Mouse (Mus musculus) cerebellum, postnatal 36 days (tissue): ENCODE measurements around the gene Odaph.
"Not testable (repeated sequence)": the region's sequence is repeated elsewhere in the genome, so short reads cannot be mapped to it uniquely, and the experiment has no call there.

ENCODE experiments used
- DNase-seq, 2 experiments: peaks; one replicate each; pipeline ENCODE4 v3.0.0; 2021 to 2022; ENCODE audit warnings: mixed read lengths in 2 of 2

Gene Odaph

GRCm38 (mm10) chr5:91987236-91987635 lies at the start of gene Odaph:
Gene Odaph (plus strand): TSS chr5:91987475.
- DNase-seq = no peak

- not testable (repeated sequence) for DNase-seq
Measured at GRCm38 (mm10) chr5:91945609-91946008, 41.7 kb upstream of the Odaph start.

- DNase-seq = no peak
Measured at GRCm38 (mm10) chr5:91947008-91947407, 40.3 kb upstream of the Odaph start.

- DNase-seq = no peak
Measured at GRCm38 (mm10) chr5:91949441-91949840, 37.8 kb upstream of the Odaph start.

- DNase-seq = no peak
Measured at GRCm38 (mm10) chr5:91951404-91951803, 35.9 kb upstream of the Odaph start.

- no peak for DNase-seq
Measured at GRCm38 (mm10) chr5:91956991-91957760, 30.1 kb upstream of the Odaph start.

- no peak for DNase-seq
Measured at GRCm38 (mm10) chr5:91959096-91959495, 28.2 kb upstream of the Odaph start.

GRCm38 (mm10) chr5:91959986-91960385 lies 27.3 kb upstream of the Odaph start:
- DNase-seq = no peak

GRCm38 (mm10) chr5:91960606-91961254 lies 26.5 kb upstream of the Odaph start:
- DNase-seq = no peak

- no peak for DNase-seq
Measured at GRCm38 (mm10) chr5:91961370-91961769, 25.9 kb upstream of the Odaph start.

GRCm38 (mm10) chr5:91962259-91962638 lies 25.0 kb upstream of the Odaph start:
- DNase-seq = no peak

- DNase-seq = peak; percentile 91 to 92
Measured at GRCm38 (mm10) chr5:91962639-91963440, 24.4 kb upstream of the Odaph start, which contains the start of gene Rchy1. Gene Rchy1 (minus strand): TSS chr5:91963068.

- no peak for DNase-seq
Measured at GRCm38 (mm10) chr5:91972046-91972445, 15.2 kb upstream of the Odaph start.

- no peak for DNase-seq
Measured at GRCm38 (mm10) chr5:91974002-91974401, 13.3 kb upstream of the Odaph start.

GRCm38 (mm10) chr5:91975758-91976157 lies 11.5 kb upstream of the Odaph start:
- DNase-seq = no peak

- DNase-seq = no peak
Measured at GRCm38 (mm10) chr5:91976566-91977396, 10.5 kb upstream of the Odaph start.

GRCm38 (mm10) chr5:91977397-91977770 lies 9.9 kb upstream of the Odaph start:
- DNase-seq = no peak

GRCm38 (mm10) chr5:91981176-91981840 lies 6.0 kb upstream of the Odaph start:
- no peak for DNase-seq

GRCm38 (mm10) chr5:91983490-91983889 lies 3.8 kb upstream of the Odaph start:
- DNase-seq = no peak

- DNase-seq = no peak
Measured at GRCm38 (mm10) chr5:91985721-91986120, 1.6 kb upstream of the Odaph start.

GRCm38 (mm10) chr5:91987799-91988198 lies 524 bp downstream of the Odaph start:
- DNase-seq = no peak

- DNase-seq = no peak
Measured at GRCm38 (mm10) chr5:91989261-91989660, 2.0 kb downstream of the Odaph start.
